Mouse (Mus musculus) lung, embryonic 16.5 days (tissue): Measurements from ENCODE around the gene Pnrc1. TPM values are rescaled to one million over a fixed set of nuclear protein-coding genes. Genes with fewer than 3 reads are reported as not detected.

Experiments used
- ATAC-seq: fragments of 200-750 bp; cut with Nextera tagmentation; 2 replicates; pipeline ENCODE4 v1.8.0; 2017; ENCODE audit warnings: low read depth, mild to moderate bottlenecking, moderate library complexity
- H3K27ac ChIP-seq: fragments of 300-500 bp; sonication (generic); 2 replicates; pipeline ENCODE4 v1.5.1; 2014; ENCODE audit warnings: mild to moderate bottlenecking, control low read depth, low read length
- H3K27me3 ChIP-seq: fragments of 300-500 bp; sonication (generic); 2 replicates; pipeline ENCODE4 v1.6.1; 2014; ENCODE audit warnings: low read depth, low read length, mixed read lengths; ENCODE audit not compliant: control insufficient read depth, insufficient read depth
- H3K36me3 ChIP-seq: fragments of 300-500 bp; sonication (generic); 2 replicates; pipeline ENCODE4 v1.6.1; 2014; ENCODE audit warnings: low read length; ENCODE audit not compliant: control insufficient read depth, insufficient read depth
- H3K4me1 ChIP-seq: fragments of 300-500 bp; sonication (generic); replicated peaks from 2 replicates; pipeline ENCODE4 v1.6.1; 2014; ENCODE audit warnings: low read length, mixed read lengths; ENCODE audit not compliant: control insufficient read depth, insufficient read depth
- H3K4me2 ChIP-seq: fragments of 300-500 bp; sonication (generic); 2 replicates; pipeline ENCODE4 v1.6.1; 2014; ENCODE audit warnings: low read depth, low read length, control low read depth
- H3K4me3 ChIP-seq: fragments of 300-500 bp; sonication (generic); 2 replicates; pipeline ENCODE4 v1.5.1; 2014; ENCODE audit warnings: mild to moderate bottlenecking, low read length, control low read depth
- H3K9ac ChIP-seq: fragments of 300-500 bp; sonication (generic); 2 replicates; pipeline ENCODE4 v1.6.1; 2014; ENCODE audit warnings: low read length, control low read depth
- H3K9me3 ChIP-seq: fragments of 300-500 bp; sonication (generic); 2 replicates; pipeline ENCODE4 v1.6.1; 2016; ENCODE audit warnings: low read length; ENCODE audit not compliant: control insufficient read depth
- WGBS: fragments of 180-500 bp; shearing (Covaris S2); extraction: QIAGEN DNeasy Blood & Tissue Kit; methylation state at CpG from one replicate; pipeline ENCODE4 v1.1.7; 2014; 5-methylcytosine and 5-hydroxymethylcytosine counted together
- polyA plus RNA-seq: library from polyadenylated mRNA; unstranded; fragments of >200 nt; fragmentation: Nextera tagmentation; extraction: Ambion mirVana; gene quantifications from 2 replicates; pipeline ENCODE4 v1.2.1, GENCODE M21; 2015

Pnrc1 gene
- polyA plus RNA-seq, 1 experiment from 2014 or later = 118 TPM

- Histone ChIP-seq H3K27me3 (no peaks in the 10 kb centered on the region), H3K9ac (no peak overlapping the region), H3K4me2 (no peak overlapping the region), H3K4me1 (no peaks in the 10 kb centered on the region), H3K27ac (no peak overlapping the region), H3K36me3 (no peaks in the 10 kb centered on the region), H3K4me3 (no peak overlapping the region), H3K9me3 (no peaks in the 10 kb centered on the region; the same call in 1 of the 2 replicates)
- no peak for ATAC-seq
- 44% methylated on average over 3 of the region's 3 CpGs for WGBS
Measured at GRCm38 (mm10) chr4:33273437-33273836, 16.5 kb downstream of the Pnrc1 start.

- Histone ChIP-seq H3K36me3 (no peaks in the 10 kb centered on the region), H3K27ac (no peak overlapping the region), H3K4me1 (no peaks in the 10 kb centered on the region), H3K9ac (no peak overlapping the region), H3K4me2 (no peak overlapping the region), H3K27me3 (no peaks in the 10 kb centered on the region), H3K4me3 (no peak overlapping the region), H3K9me3 (no peaks in the 10 kb centered on the region)
- no peak for ATAC-seq
- WGBS = 76% methylated on average over 11 of the region's 11 CpGs
Measured at GRCm38 (mm10) chr4:33270386-33271314, 19.3 kb downstream of the Pnrc1 start.

- H3K4me2 ChIP-seq = no peak overlapping the region
- H3K9me3 ChIP-seq = no peaks in the 10 kb centered on the region
- H3K27ac ChIP-seq = no peak overlapping the region
- no peak overlapping the region for H3K9ac ChIP-seq
- H3K4me1 ChIP-seq = peaks cover 20% of the 10 kb centered on the region
- H3K27me3 ChIP-seq = no peaks in the 10 kb centered on the region
- no peaks in the 10 kb centered on the region for H3K36me3 ChIP-seq
- no peak for ATAC-seq
- H3K4me3 ChIP-seq = no peak overlapping the region
- WGBS = 77% methylated on average over 11 of the region's 11 CpGs
Measured at GRCm38 (mm10) chr4:33264979-33265726, 24.8 kb downstream of the Pnrc1 start.

DNA sequence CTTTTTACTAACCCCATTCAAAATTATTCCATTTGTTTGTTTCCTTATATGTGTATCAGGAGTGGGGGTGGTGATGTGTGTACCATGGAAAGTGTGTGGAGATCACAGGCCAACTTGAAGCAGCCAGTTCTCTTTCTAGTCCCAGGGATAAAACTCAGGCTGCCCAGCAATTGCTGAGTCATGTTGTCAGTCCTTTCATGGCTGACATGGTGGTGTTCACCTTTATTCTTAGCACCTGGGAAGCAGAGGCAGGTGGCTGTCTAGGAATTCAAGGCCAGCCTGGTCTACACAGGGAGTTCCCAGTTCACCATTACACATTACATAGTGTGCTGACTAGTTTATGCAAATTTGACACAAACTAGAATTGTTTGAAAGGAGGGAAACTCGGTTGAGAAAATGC, 27.1 kb downstream of the Pnrc1 start:
- Histone ChIP-seq H3K4me1 (peaks cover 20% of the 10 kb centered on the region), H3K4me2 (no peak overlapping the region), H3K9ac (no peak overlapping the region), H3K27me3 (no peaks in the 10 kb centered on the region), H3K36me3 (no peaks in the 10 kb centered on the region), H3K4me3 (no peak overlapping the region), H3K27ac (no peak overlapping the region), H3K9me3 (no peaks in the 10 kb centered on the region)
- no peak for ATAC-seq
- 79% methylated on average over 1 of the region's 1 CpGs for WGBS

DNA sequence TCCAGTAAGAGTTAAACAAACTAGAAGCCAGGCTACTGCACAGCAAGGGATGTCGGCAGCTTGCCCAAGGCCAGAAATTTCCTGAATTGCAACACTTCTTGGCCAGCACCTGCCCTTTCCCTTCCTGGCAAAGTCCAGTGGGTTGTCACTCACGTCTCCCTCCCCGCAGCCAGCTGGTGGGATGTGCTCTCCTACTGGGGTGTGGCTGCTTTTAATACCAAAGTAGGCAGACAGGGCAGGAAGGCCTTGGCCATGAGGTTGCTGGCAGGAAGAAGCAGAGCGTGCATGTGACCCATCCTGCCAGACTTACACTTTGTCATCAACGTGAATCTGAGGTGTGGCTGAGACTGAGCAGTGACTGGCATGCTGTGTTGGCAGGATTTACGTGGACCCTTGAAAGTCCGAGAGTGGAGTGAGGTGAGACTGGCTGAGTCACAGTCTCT, 28.6 kb downstream of the Pnrc1 start:
- H3K9ac ChIP-seq = 0 out of 2 replicates have a peak overlapping the region, but pooled peaks have one; percentile 28
- no peaks in the 10 kb centered on the region for H3K36me3 ChIP-seq
- H3K4me2 ChIP-seq = peak overlapping the region; percentile 42
- ATAC-seq = peak; percentile 93
- WGBS = 9% methylated on average over 7 of the region's 7 CpGs
- no peaks in the 10 kb centered on the region for H3K27me3 ChIP-seq
- H3K4me1 ChIP-seq = peaks cover 24% of the 10 kb centered on the region
- no peaks in the 10 kb centered on the region for H3K9me3 ChIP-seq
- H3K27ac ChIP-seq = peak overlapping the region; percentile 89
- H3K4me3 ChIP-seq = no peak overlapping the region

DNA sequence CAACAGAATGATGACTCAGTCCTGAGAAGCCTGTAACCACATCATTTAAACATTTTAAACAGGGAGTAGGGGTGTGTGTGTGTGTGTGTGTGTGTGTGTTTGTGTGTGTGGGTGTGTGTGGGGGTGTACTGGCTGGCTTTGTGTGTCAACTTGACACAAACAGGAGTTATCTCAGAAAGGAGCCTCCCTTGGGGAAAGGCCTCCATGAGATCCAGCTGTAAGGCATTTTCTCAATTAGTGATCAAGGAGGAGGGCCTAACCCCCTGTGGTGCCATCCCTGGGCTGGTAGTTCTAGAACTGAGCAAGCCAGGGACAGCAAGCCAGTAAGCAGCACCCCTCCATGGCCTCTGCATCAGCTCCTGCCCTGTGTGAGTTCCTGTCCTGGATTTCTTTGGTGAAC, 29.7 kb downstream of the Pnrc1 start:
- no peak overlapping the region for H3K4me3 ChIP-seq
- no peaks in the 10 kb centered on the region for H3K27me3 ChIP-seq
- H3K4me1 ChIP-seq = peaks cover 24% of the 10 kb centered on the region
- no peak overlapping the region for H3K4me2 ChIP-seq
- peak overlapping the region; percentile 89 for H3K27ac ChIP-seq
- no peak overlapping the region for H3K9ac ChIP-seq
- no peaks in the 10 kb centered on the region for H3K9me3 ChIP-seq
- no peak for ATAC-seq
- H3K36me3 ChIP-seq = no peaks in the 10 kb centered on the region

DNA sequence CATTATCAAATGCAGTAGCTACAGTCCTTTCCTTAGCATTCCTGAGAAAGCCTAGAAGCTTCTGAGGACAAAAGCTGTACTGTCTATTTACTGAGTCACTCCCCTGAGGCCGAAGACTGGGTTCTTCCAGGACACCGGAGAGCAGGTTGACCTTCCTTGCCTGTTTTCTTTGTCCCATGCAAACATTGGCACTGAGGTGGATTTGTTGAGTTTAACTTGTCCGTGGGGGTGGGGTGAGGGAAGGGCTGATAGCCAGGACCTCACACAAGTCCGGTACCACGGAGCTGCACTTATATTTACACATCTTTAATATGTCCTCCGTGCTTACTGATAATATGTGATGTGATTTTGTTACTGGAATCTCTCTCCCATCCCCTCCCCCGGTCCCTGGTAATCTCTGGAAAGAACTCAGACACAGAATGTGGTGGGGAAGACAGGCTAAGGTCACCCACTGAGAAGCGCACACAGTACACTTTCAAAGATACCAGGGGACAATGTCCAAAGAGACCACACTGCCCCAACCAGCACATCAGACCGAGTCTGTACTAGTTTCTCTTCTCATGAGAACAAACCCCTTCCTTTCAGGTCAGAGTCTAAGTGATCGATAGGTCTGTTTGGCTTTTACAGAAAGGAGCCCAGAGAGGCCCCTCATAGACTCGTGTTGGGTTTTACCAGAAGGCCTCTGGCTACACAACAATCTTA, 32.5 kb downstream of the Pnrc1 start:
- no peaks in the 10 kb centered on the region for H3K36me3 ChIP-seq
- no peak overlapping the region for H3K9ac ChIP-seq
- H3K4me3 ChIP-seq = no peak overlapping the region
- ATAC-seq = no peak
- no peaks in the 10 kb centered on the region for H3K27me3 ChIP-seq
- no peaks in the 10 kb centered on the region for H3K9me3 ChIP-seq
- H3K4me2 ChIP-seq = no peak overlapping the region
- H3K4me1 ChIP-seq = peaks cover 24% of the 10 kb centered on the region
- H3K27ac ChIP-seq = no peak overlapping the region
- 39% methylated on average over 11 of the region's 11 CpGs for WGBS

DNA sequence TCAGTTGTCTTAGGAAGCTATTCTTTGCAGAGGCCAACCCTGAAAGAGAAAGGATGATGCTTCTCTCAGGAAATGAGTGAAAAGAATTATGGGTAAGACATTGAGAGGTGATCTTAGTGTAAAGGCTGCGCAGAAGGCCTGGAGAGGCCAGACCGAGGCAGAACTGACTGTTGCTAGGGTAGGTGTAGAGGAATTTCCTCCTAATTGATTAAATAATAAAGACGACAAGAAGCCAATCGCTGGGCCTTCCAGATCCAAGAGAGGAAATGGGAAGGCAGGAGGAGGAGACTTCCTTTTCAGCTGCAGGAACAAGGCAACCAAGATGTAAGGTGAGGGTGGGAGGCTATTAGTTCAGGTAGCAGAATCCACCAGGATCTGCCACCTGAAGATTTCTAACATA, 35.3 kb downstream of the Pnrc1 start:
- no peak overlapping the region for H3K4me3 ChIP-seq
- H3K4me1 ChIP-seq = peaks cover 4% of the 10 kb centered on the region; the same call in 1 of the 2 replicates
- no peak overlapping the region for H3K27ac ChIP-seq
- H3K36me3 ChIP-seq = no peaks in the 10 kb centered on the region
- no peak for ATAC-seq
- 88% methylated on average over 4 of the region's 4 CpGs for WGBS
- no peak overlapping the region for H3K9ac ChIP-seq
- no peaks in the 10 kb centered on the region for H3K27me3 ChIP-seq
- no peaks in the 10 kb centered on the region for H3K9me3 ChIP-seq
- H3K4me2 ChIP-seq = no peak overlapping the region

GRCm38 (mm10) chr4:33250867-33251266, 39.1 kb downstream of the Pnrc1 start:
- no peak overlapping the region for H3K4me2 ChIP-seq
- peaks cover 2% of the 10 kb centered on the region; the same call in 1 of the 2 replicates for H3K36me3 ChIP-seq
- H3K4me3 ChIP-seq = no peak overlapping the region
- no peaks in the 10 kb centered on the region for H3K9me3 ChIP-seq
- WGBS = 73% methylated on average over 2 of the region's 2 CpGs
- H3K4me1 ChIP-seq = peaks cover 9% of the 10 kb centered on the region
- H3K27me3 ChIP-seq = no peaks in the 10 kb centered on the region
- H3K27ac ChIP-seq = no peak overlapping the region
- H3K9ac ChIP-seq = no peak overlapping the region
- ATAC-seq = no peak
